Mouse (Mus musculus) layer of hippocampus, adult 6 months (tissue): ENCODE measurements around the gene 1700020N15Rik. TPM values are rescaled to one million over a fixed set of nuclear protein-coding genes. Genes with fewer than 3 reads are reported as not detected.

Experiments used
- long read RNA-seq, 2 experiments: library from polyadenylated mRNA; unstranded; transcript quantifications; one replicate each; pipeline ENCODE4 v2.0.0; 2019 to 2020
- polyA plus RNA-seq: library from polyadenylated mRNA; unstranded; fragments of <200 nt; fragmentation: Nextera tagmentation; gene quantifications from 2 replicates; pipeline ENCODE4 v1.2.3, GENCODE M21; 2021

The 1700020N15Rik gene
- not detected in 2 replicates for polyA plus RNA-seq
- long read RNA-seq, experiment 1, result 0 reads
- long read RNA-seq, experiment 2, result 0 reads

GRCm38 (mm10) chrX:69945000-69945399 lies at the start of gene 1700020N15Rik:
Gene 1700020N15Rik (plus strand): TSS chrX:69945300.

